Comparison of ENCODE assay signal across 9 mouse cellular contexts in the genomic region with DNA sequence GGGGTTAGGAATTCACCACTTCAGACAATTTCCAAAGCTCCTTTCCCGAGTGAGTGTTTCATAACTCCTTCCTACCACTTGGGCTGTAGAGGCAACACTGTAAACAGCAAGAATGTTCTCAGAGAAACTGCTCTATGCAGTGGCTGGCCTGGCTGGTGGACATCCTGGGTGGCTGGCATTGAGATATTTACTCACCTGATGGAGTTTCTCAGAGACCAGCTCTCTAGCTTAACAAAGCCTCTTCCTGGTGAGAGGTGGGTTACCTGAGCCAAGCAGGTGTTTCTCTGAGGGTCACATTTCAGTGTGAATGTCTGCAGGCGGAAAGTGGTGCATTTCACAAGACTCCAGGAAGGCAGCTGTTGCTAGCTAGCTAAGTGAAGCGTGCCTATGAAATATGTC.
DNase-seq lines count a peak whose midpoint lies in the region; ATAC-seq and TF ChIP-seq lines count a peak whose summit lies in the region.
"Had no signal": no experiment of that assay in that cellular context is flagged by ENCODE, and none has a peak within 500 bp of the region (broad histone marks: within the 10 kb centered on the region; RNA-seq: fewer than 3 reads in every experiment).

No protein-coding gene starts in this region.

- peak overlapping the region; percentile 92 for H3K27ac ChIP-seq in hindbrain, embryonic 11.5 days (ENCODE audit: low read depth, low read length)
- no peak overlapping the region; the same call in 1 of the 2 replicates for H3K27ac ChIP-seq in midbrain, embryonic 10.5 days (replicated peaks)
- H3K27ac ChIP-seq: liver, embryonic 14.5 days had no signal

- peak overlapping the region; percentile 38 for H3K4me3 ChIP-seq in hindbrain, embryonic 11.5 days (ENCODE audit: low read depth, low read length)
- H3K4me3 ChIP-seq in midbrain, embryonic 10.5 days = peak overlapping the region; percentile 59

- H3K4me2 ChIP-seq in hindbrain, embryonic 11.5 days (replicated peaks; ENCODE audit: low read depth, low read length) = peak overlapping the region; percentile 53

- peak overlapping the region; percentile 38 for H3K9ac ChIP-seq in hindbrain, embryonic 11.5 days (ENCODE audit: low read depth, low read length)
- H3K9ac ChIP-seq: liver, embryonic 14.5 days had no signal

- no peaks in the 10 kb centered on the region for H3K9me3 ChIP-seq in hindbrain, embryonic 11.5 days (ENCODE audit: control insufficient read depth, low read length)
- no peaks in the 10 kb centered on the region for H3K9me3 ChIP-seq in midbrain, embryonic 10.5 days (replicated peaks)

- TF ChIP-seq CTCF in brain, embryonic 14.5 days (IDR thresholded peaks at IDR 0.05; ENCODE audit: borderline replicate concordance, extremely low read depth, insufficient read depth, insufficient read length) = no peak

- no peaks in the 10 kb centered on the region for H3K36me3 ChIP-seq in hindbrain, embryonic 11.5 days (ENCODE audit: control insufficient read depth, insufficient read depth, low read length)
- H3K36me3 ChIP-seq in midbrain, embryonic 10.5 days = no peaks in the 10 kb centered on the region

- H3K4me1 ChIP-seq in hindbrain, embryonic 11.5 days (replicated peaks; ENCODE audit: control insufficient read depth, insufficient read depth, low read length) = no peaks in the 10 kb centered on the region; the same call in 1 of the 2 replicates
- H3K4me1 ChIP-seq in midbrain, embryonic 10.5 days = peaks cover 47% of the 10 kb centered on the region

- ATAC-seq in hindbrain, embryonic 11.5 days (ENCODE audit: low FRiP score) = no peak
- ATAC-seq in frontal cortex, adult (ENCODE audit: low TSS enrichment) = no peak; the same call in 1 of the 2 replicates

- DNase-seq in cerebellum, adult 18-20 months = peak; percentile 3 to 57
- no peak for DNase-seq in cerebellum, adult 8-10 months
- DNase-seq in brain, embryonic 14.5 days (ENCODE audit: low read depth) = peak; percentile 54
- DNase-seq in hindbrain, embryonic 11.5 days (ENCODE audit: low spot score) = no peak
- DNase-seq in midbrain, embryonic 10.5 days (ENCODE audit: low spot score) = no peak
- DNase-seq in kidney, postnatal 10 days = no peak
- DNase-seq in layer of hippocampus, postnatal 36 days = no peak

- no peaks in the 10 kb centered on the region for H3K27me3 ChIP-seq in hindbrain, embryonic 11.5 days (ENCODE audit: control insufficient read depth, insufficient read depth, low read length)
- H3K27me3 ChIP-seq in midbrain, embryonic 10.5 days (ENCODE audit: low read depth, poor library complexity, severe bottlenecking) = peaks cover 10% of the 10 kb centered on the region

- no peak for TF ChIP-seq POLR2A in brain, embryonic 14.5 days (IDR thresholded peaks at IDR 0.05; ENCODE audit: borderline replicate concordance, extremely low read depth, insufficient read depth, insufficient read length, poor library complexity, severe bottlenecking)

- WGBS in hindbrain, embryonic 11.5 days = 62% methylated on average over 3 of the region's 3 CpGs
- 73% methylated on average over 3 of the region's 3 CpGs for WGBS in midbrain, embryonic 10.5 days

Comparison
In these comparisons a context has a peak if more than half of its experiments do, and no peak if none do; other contexts are left out.
1. DNase-seq: peak in cerebellum, adult 18-20 months (2 of 2) and brain, embryonic 14.5 days (single experiment); none in cerebellum, adult 8-10 months (single experiment), hindbrain, embryonic 11.5 days (single experiment), midbrain, embryonic 10.5 days (single experiment), kidney, postnatal 10 days (single experiment) and layer of hippocampus, postnatal 36 days (0 of 2).